Mouse (Mus musculus) heart, adult 10 weeks (tissue): ENCODE results near the gene Olfr1447. TPM values are rescaled to one million over a fixed set of nuclear protein-coding genes. Genes with fewer than 3 reads are reported as not detected.

Experiments
- polyA plus RNA-seq: library from polyadenylated mRNA; stranded (reverse); fragments of 350-450 nt; fragmentation: Illumina TruSeq; extraction: RNeasy Lipid Tissue Mini Kit (QIAGEN cat#74804); gene quantifications from one replicate; pipeline ENCODE4 v1.2.3, GENCODE M21; 2014; ENCODE audit warnings: low read depth, low replicate concordance

The Olfr1447 gene
- polyA plus RNA-seq = not detected

GRCm38 (mm10) chr19:12903643-12904042 lies at the start of gene Olfr1447:
TSS of gene Olfr1447 (minus strand) at chr19:12903743.

GRCm38 (mm10) chr19:12949958-12950357 lies 46.4 kb upstream of the Olfr1447 start, which contains the start of gene Olfr1450:
TSS of gene Olfr1450 (plus strand) at chr19:12950258.

DNA sequence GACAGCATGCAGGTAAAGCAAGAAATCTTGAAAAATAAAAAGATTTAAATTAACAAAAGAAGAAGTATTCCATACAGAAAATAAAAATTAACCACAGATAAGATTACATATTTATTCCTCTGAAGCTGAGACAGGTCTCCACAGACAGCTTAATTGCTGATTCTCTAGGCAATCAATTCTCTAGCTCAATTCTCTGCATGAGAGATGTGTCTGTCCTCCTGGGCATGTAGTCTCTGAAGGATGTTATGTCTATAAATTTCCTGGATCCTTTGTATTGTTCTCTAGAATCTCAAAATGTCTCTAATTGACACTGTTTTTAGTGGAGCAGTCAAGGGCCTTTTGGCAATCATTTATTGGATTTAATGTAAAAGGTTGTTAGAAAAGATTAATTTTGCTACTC lies 27.0 kb upstream of the Olfr1447 start, which contains the start of gene Olfr1449:
Olfr1449 (plus strand) TSS at position 301 of the 400 bp plus-strand sequence.

DNA sequence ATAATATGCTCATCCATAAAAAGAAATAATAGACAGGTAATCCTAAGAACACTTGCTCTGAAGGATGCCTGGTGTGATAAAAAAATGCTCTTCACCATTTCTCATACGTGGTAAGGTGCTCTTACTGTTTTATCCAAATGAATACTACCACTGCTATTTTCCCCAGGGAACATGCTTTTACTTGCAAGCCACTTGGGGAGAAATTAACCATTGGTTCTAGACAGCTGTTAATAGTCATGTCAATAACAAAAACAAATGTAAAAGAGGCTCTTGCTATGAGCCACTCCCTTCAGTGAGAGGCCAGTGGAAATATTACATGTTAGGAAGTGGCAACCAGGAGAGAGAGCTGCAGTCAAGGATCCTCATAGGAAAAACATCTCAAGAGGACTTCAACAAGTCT lies 20.8 kb upstream of the Olfr1447 start, which contains the start of gene Olfr1448:
Olfr1448 (minus strand) TSS at position 101 of the 400 bp plus-strand sequence.

DNA sequence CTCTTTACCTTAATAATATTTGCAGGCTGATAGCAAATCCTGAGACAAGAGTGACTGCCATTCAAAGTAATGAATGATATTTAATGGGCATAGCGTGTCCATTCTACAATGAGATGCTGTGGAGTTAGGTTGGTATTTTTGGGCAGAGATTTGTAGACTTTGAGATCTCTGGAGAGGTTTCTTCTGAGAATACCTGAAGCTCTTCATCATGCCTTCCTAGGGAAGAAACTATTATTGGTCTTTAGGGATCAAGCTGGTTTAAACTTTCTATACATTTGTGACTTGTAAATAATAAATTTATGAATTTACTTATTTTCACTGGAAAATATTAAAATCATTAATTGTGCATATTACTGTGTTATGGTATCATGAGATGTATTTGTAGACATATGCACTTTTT lies 10.1 kb downstream of the Olfr1447 start, which contains the start of gene Olfr1446:
Olfr1446 (minus strand) TSS at position 101 of the 400 bp plus-strand sequence.

DNA sequence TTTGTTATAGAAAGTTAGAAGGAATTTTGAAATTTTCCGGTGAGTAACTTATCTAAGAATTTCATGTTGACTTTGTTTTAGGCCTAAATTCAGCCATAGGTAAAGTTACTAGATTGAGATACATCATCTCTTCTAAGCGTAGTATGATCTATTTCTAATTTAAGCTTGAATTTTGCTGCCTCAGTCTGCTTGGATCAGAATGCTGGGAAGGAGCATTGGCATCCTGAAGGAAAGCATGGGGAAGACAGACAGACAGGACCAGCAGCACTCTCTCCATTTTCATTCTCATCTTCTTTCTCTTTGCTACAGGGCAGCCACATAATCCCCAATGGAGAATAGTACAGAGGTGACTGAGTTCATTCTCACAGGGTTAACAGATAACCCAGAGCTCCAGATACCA lies 20.0 kb downstream of the Olfr1447 start, which contains the start of gene Olfr1445:
Olfr1445 (plus strand) TSS at position 301 of the 400 bp plus-strand sequence.

GRCm38 (mm10) chr19:12856983-12857382 lies 46.6 kb downstream of the Olfr1447 start, which contains the start of gene Olfr1444:
TSS of gene Olfr1444 (plus strand) at chr19:12857283.

Other genes with a start within 250 kb of the Olfr1447 start
- gene Olfr1442, start 233.3 kb downstream of the Olfr1447 start, polyA plus RNA-seq = not detected
- gene Olfr1443, start 225.6 kb downstream of the Olfr1447 start, polyA plus RNA-seq = not detected
- not detected for gene Keg1, start 208.0 kb downstream of the Olfr1447 start, polyA plus RNA-seq
- gene Cntf, start 138.1 kb downstream of the Olfr1447 start, polyA plus RNA-seq = 3.9 TPM
- gene Zfp91, start 107.6 kb downstream of the Olfr1447 start, polyA plus RNA-seq = 60.2 TPM
- gene Lpxn, start 107.5 kb downstream of the Olfr1447 start, polyA plus RNA-seq = 0.81 TPM
- gene Gm5244, start 57.1 kb downstream of the Olfr1447 start, polyA plus RNA-seq = not detected
- not detected for gene Olfr1444, start 46.5 kb downstream of the Olfr1447 start, polyA plus RNA-seq
- not detected for gene Olfr1445, start 19.9 kb downstream of the Olfr1447 start, polyA plus RNA-seq
- gene Olfr1446, start 10.2 kb downstream of the Olfr1447 start, polyA plus RNA-seq = not detected
- gene Olfr1448, start 20.7 kb upstream of the Olfr1447 start, polyA plus RNA-seq = not detected
- gene Olfr1449, start 27.1 kb upstream of the Olfr1447 start, polyA plus RNA-seq = not detected
- not detected for gene Olfr1450, start 46.5 kb upstream of the Olfr1447 start, polyA plus RNA-seq
- gene Olfr1451, start 91.3 kb upstream of the Olfr1447 start, polyA plus RNA-seq = not detected
- not detected for gene Olfr1453, start 124.6 kb upstream of the Olfr1447 start, polyA plus RNA-seq
- gene Olfr1454, start 156.9 kb upstream of the Olfr1447 start, polyA plus RNA-seq = not detected
- not detected for gene Olfr1457, start 194.1 kb upstream of the Olfr1447 start, polyA plus RNA-seq
- not detected for gene Olfr1458, start 203.0 kb upstream of the Olfr1447 start, polyA plus RNA-seq
- gene Olfr1459, start 245.8 kb upstream of the Olfr1447 start, polyA plus RNA-seq = not detected